Mouse (Mus musculus) cerebellum, adult 2 months (tissue): ENCODE data around the gene Plin4.

ENCODE experiments used
- CTCF ChIP-seq: fragments of 200-500 bp; IDR thresholded peaks from 2 replicates; pipeline ENCODE4 v1.5.1; 2011; ENCODE audit warnings: low read depth, mild to moderate bottlenecking, control low read depth, low read length, moderate library complexity, borderline replicate concordance; ENCODE audit not compliant: insufficient read depth
- POLR2A ChIP-seq: fragments of 200-500 bp; IDR thresholded peaks from 2 replicates; pipeline ENCODE4 v1.6.1; 2011; ENCODE audit warnings: low read length, control low read depth, borderline replicate concordance; ENCODE audit not compliant: insufficient read depth

GRCm38 (mm10) chr17:56098711-56099572 is 10.7 kb downstream of the Plin4 start:
- no peak for TF ChIP-seq POLR2A
- TF ChIP-seq CTCF: no peak
